Mouse (Mus musculus) G1E (cell line): ENCODE results near the gene Vipas39. TPM values are rescaled to one million over a fixed set of nuclear protein-coding genes. Genes with fewer than 3 reads are reported as not detected.
A peak's percentile ranks its signal among the peaks of the same experiment; 100 is the strongest.

Source experiments
- ATAC-seq: 2 replicates; pipeline ENCODE4 v1.8.0; 2016; ENCODE audit warnings: mild to moderate bottlenecking; ENCODE audit not compliant: insufficient number of reproducible peaks, poor library complexity, low FRiP score, severe bottlenecking; ENCODE audit errors: extremely low read depth
- DNase-seq: peaks from one replicate; pipeline ENCODE4 v3.0.0; 2012; ENCODE audit warnings: low spot score
- H3K27me3 ChIP-seq: 2 replicates; pipeline ENCODE4 v1.6.1; 2012; ENCODE audit warnings: mild to moderate bottlenecking, low read length, inconsistent platforms; ENCODE audit not compliant: insufficient read depth
- H3K36me3 ChIP-seq: replicated peaks from 2 replicates; pipeline ENCODE3; 2012; ENCODE audit warnings: mild to moderate bottlenecking, inconsistent platforms
- H3K4me1 ChIP-seq: 2 replicates; pipeline ENCODE4 v1.6.1; 2012; ENCODE audit warnings: low read depth, low read length, inconsistent platforms, mixed read lengths; ENCODE audit not compliant: insufficient read depth
- H3K4me3 ChIP-seq: 2 replicates; pipeline ENCODE4 v1.5.1; 2012; ENCODE audit warnings: low read depth, mild to moderate bottlenecking, inconsistent platforms, low read length, moderate library complexity, mixed read lengths
- H3K9me3 ChIP-seq: replicated peaks from 2 replicates; pipeline ENCODE4 v1.6.1; 2012; ENCODE audit warnings: inconsistent platforms
- CTCF ChIP-seq: IDR thresholded peaks from 2 replicates; pipeline ENCODE4 v1.5.1; 2012; ENCODE audit warnings: low read depth, low read length, inconsistent platforms, mixed read lengths
- GATA1 ChIP-seq: IDR thresholded peaks from 2 replicates; pipeline ENCODE4 v1.6.1; 2012; ENCODE audit warnings: borderline replicate concordance, low read length, inconsistent platforms, mixed read lengths
- GATA2 ChIP-seq: IDR thresholded peaks from 2 replicates; pipeline ENCODE4 v1.6.1; 2012; ENCODE audit warnings: low read depth, low read length, inconsistent platforms, borderline replicate concordance
- POLR2AphosphoS5 ChIP-seq: IDR thresholded peaks from 2 replicates; pipeline ENCODE4 v1.6.1; 2012; ENCODE audit warnings: low read depth, low read length, inconsistent platforms; ENCODE audit not compliant: insufficient replicate concordance
- TAL1 ChIP-seq: conservative IDR thresholded peaks from 2 replicates; pipeline ENCODE4 v1.6.1; 2012; ENCODE audit warnings: low read depth, low read length, inconsistent platforms, mixed read lengths
- polyA plus RNA-seq: library from polyadenylated mRNA; stranded (reverse); fragments of >175 nt; gene quantifications from 2 replicates; pipeline ENCODE4 v1.2.3, GENCODE M21; 2012
- total RNA-seq, 2 experiments: library from RNA; stranded (forward) in 1 of 2; stranded (reverse) in 1 of 2; fragments of 200-1000 nt in 1 of 2; fragments of >200 nt in 1 of 2; fragmentation: Nextera tagmentation in 1 of 2; gene quantifications; 2 replicates each; pipeline ENCODE4 v1.2.3; 2014 to 2017

Gene Vipas39
- total and polyA plus RNA-seq, 3 experiments = 1.2 to 42.4 (median 31.6) TPM

DNA sequence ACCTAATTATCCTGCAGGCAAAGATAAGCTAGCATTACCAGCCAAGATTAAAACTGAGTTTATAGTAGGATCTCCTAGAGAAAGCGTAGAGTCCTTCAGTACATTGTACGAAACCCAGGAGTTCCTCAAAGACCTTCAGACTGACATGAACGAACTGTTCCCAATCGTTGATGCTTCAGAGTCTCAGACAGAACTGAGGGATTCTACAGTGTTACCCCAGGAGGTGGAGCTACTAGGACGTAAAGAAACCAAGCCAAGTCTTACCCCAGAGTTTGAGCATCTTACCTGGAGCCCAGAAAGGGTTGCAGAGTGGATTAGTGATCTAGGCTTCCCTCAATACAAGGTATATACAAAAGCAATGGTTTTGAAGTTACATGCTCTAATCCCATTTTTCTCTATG lies 64.4 kb downstream of the Vipas39 start:
- Histone ChIP-seq H3K36me3 (peaks cover 2% of the 10 kb centered on the region), H3K9me3 (no peaks in the 10 kb centered on the region), H3K27me3 (no peaks in the 10 kb centered on the region), H3K4me3 (no peak overlapping the region), H3K4me1 (peaks cover 26% of the 10 kb centered on the region)
- no peak for DNase-seq
- ATAC-seq = no peak
- no peak for TF ChIP-seq TAL1
- TF ChIP-seq CTCF = no peak

DNA sequence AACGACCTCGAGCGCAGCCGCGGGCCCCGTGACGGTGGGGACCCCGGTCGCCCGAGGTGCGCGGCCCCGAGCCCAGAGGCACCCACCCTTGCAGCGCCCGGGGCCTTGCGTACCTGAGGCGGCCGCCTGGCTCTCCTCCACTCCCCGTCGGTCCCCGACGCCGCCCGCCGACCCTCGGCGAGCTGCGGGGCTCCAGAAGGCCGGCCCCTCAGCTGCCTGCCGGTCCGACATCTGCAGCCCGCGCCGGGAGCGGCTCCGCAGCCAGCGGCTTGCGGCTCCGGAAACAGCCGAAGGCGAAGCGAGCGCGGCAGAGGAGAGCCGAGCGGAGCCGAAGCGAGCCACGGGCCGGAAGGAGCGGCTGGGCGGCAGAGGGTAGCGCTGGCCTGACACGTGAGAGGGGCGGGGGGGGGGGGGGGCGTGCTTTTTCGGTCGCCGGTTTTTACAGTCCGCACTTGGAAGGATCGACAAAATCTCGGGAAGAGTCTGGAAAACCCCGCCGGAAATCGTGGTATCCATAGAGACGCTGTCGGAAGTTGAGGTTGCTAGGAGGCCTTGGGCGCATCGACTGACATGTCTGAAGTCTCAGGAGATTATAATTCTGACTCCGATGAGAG lies 66.0 kb downstream of the Vipas39 start, which contains the start of gene Tmed8:
Tmed8 (minus strand) TSS at position 482 of the 614 bp plus-strand sequence.
- Histone ChIP-seq H3K27me3 (no peaks in the 10 kb centered on the region), H3K4me3 (peak within 1 kb of the TSS; percentile 77), H3K9me3 (no peaks in the 10 kb centered on the region), H3K36me3 (peaks cover 3% of the 10 kb centered on the region), H3K4me1 (peaks cover 26% of the 10 kb centered on the region)
- DNase-seq = peak; percentile 81
- TF ChIP-seq GATA1 (no peak), CTCF (no peak), GATA2 (no peak), TAL1 (no peak), POLR2AphosphoS5 (no peak)
- ATAC-seq = peak; percentile 48; the same call in 1 of the 2 replicates

DNA sequence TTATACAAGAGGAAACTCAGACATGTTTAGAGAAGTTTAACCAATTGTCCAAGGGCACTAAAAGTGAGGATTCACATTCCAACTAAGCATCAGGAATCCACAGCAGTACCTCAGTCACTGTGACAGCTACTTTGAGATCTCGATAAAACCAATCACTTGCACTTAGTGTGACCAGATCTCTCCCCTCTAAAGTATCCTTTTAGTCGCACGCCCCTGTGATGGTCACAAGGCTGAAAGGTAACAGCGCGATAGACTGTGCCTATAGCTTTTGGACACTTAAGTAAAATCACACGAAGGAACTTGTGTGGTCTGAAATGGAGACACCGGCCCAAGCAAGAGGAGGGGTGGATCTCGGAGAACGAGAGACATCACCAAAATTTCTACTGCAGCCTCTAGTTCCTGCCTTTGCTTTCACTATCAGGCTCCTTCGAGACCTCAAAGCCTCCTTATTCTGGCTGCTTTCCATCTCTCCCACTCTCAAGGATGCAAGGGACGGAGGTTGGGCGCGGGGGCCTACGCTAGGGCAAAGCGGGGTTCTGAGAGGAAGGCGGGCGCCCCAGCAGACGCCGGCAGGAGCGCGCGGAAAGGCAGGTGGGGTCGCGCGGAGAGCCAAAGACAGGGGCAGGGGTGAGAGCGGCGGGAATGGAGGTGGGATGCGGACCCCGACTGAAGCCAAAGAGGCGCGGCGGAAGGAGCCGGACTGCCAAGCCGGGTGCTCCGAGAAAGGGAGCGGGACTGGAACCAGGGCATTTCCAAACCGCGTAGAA lies 66.7 kb downstream of the Vipas39 start, which contains the start of gene Samd15:
Samd15 (plus strand) TSS at position 518 of the 767 bp plus-strand sequence.
- Histone ChIP-seq H3K4me1 (peaks cover 26% of the 10 kb centered on the region), H3K4me3 (peak within 1 kb of the TSS; percentile 77), H3K27me3 (no peaks in the 10 kb centered on the region), H3K36me3 (peaks cover 3% of the 10 kb centered on the region), H3K9me3 (no peaks in the 10 kb centered on the region)
- ATAC-seq = no peak
- no peak for TF ChIP-seq GATA1
- TF ChIP-seq GATA2 = no peak
- TF ChIP-seq CTCF = no peak
- DNase-seq = peak; percentile 37

DNA sequence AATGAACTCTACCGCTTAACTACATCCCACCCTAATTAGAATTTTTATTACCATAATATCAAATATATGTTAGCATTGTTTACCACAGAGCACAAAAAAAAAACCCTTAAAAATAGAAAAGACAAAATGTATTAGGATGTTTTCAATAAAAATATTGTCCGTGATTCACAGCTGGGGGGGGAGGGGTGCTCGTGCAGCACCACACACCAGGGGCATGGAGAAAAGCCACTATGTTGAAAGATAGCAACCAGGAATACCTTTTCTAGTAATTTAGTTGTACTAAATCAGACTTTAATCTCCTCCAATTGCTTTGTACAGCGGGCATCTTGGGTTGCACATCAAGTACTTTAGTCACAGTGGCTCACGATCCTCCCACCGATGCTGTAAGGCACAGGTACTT lies 67.3 kb downstream of the Vipas39 start:
- H3K4me3 ChIP-seq = peak overlapping the region; percentile 77; the same call in 1 of the 2 replicates
- DNase-seq (no peak), ATAC-seq (no peak)
- peaks cover 26% of the 10 kb centered on the region for H3K4me1 ChIP-seq
- H3K9me3 ChIP-seq = no peaks in the 10 kb centered on the region
- TF ChIP-seq GATA1 (no peak), CTCF (no peak), GATA2 (no peak), TAL1 (no peak), POLR2AphosphoS5 (no peak)
- no peaks in the 10 kb centered on the region for H3K27me3 ChIP-seq
- peaks cover 3% of the 10 kb centered on the region for H3K36me3 ChIP-seq

DNA sequence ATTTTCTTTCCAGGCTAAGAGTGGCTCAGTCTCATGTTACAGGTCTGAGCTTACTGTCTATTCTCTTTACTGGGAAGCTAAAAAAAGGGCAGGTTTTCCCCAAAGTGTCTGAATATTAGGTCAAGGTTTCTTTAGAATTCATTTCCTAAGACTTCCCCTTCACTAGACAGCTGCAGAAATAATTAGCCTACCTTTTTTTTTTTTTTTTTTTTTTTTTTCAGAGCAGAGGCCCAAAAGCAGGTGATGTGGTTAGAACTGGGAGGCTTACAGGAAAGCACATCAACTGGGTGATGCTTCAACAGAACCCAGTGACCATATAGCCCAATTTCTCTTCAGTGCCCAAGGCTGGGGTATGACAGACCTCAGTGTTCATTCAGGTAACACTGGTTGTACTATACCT lies 69.7 kb downstream of the Vipas39 start:
- no peak overlapping the region for H3K4me3 ChIP-seq
- no peak for DNase-seq

DNA sequence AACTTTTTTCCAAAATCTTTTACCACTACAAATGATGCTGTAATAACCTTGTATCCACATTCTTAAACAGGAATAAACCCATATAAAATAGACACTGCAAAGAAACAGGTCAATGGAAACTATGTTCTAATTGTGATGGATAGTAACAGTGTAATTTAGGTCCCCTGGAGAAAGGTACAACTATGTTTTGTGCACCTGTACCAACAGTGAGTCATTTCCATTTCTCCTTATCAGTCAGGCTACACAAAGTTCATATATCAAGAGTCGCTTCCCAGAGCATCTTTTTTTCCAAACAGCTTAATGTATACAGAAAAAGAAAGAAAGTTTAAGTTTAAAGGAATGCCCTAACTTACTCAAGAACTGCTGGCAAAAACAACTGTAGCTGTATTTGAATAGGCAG lies 71.0 kb downstream of the Vipas39 start:
- Histone ChIP-seq H3K27me3 (no peaks in the 10 kb centered on the region), H3K4me1 (peaks cover 37% of the 10 kb centered on the region), H3K9me3 (no peaks in the 10 kb centered on the region), H3K4me3 (no peak overlapping the region), H3K36me3 (peaks cover 3% of the 10 kb centered on the region)
- DNase-seq (no peak), ATAC-seq (no peak)
- TF ChIP-seq GATA2 (no peak), CTCF (no peak), GATA1 (no peak)

More for the DNA sequence above, 69.7 kb downstream of the Vipas39 start:
- no peak for ATAC-seq
- peaks cover 33% of the 10 kb centered on the region for H3K4me1 ChIP-seq
- H3K27me3 ChIP-seq = no peaks in the 10 kb centered on the region
- no peaks in the 10 kb centered on the region for H3K9me3 ChIP-seq
- TF ChIP-seq GATA2 (no peak), TAL1 (no peak), CTCF (no peak), GATA1 (no peak), POLR2AphosphoS5 (no peak)
- H3K36me3 ChIP-seq = peaks cover 3% of the 10 kb centered on the region
